Mouse (Mus musculus): Measurements from ENCODE around the gene Nsg2.

The Nsg2 gene

DNA sequence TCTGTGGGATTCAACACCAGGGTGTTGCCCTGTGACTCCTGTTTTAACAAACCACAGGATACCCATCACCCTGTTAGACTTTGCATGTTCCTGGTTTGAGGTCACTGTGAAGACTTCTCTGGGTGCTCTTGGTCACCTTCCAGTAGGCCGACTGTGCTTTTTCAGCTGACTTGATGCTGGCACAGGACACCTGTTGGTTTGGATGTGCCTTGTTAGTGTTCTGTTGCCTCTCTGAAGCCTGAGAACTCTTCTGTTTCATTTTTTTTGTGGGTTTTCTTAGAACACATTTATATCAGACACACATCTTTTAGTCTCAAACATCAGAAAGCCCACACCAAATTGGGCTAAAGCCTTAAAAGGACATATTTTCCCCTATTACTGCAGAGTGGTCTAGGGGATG lies 13.3 kb downstream of the Nsg2 start:
- DNase-seq, result no peak

GRCm38 (mm10) chr11:32018201-32018600 lies 17.9 kb downstream of the Nsg2 start:
- DNase-seq, result no peak

- DNase-seq, result no peak
Measured at GRCm38 (mm10) chr11:32020031-32020965, 20.0 kb downstream of the Nsg2 start.

DNA sequence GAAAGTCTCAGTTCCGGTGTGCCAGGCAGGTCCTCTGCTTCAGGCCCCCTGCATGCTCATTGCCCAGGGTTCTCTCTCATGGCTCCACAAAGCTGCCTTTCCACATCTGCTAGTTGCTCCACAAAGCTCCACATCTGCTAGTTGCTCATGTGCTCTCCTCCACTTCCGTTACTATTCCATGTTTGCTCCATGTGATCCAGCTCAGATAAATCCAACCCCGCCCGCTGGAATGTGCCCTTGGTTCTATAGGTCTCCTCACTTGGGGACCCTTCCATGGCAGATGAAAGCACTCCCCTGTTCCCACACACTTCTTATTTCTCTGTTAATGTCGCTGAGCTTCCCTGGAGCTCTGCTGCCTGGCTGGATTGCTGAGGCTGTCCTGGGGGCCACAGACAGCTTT lies 26.4 kb downstream of the Nsg2 start:
- DNase-seq, result no peak

DNA sequence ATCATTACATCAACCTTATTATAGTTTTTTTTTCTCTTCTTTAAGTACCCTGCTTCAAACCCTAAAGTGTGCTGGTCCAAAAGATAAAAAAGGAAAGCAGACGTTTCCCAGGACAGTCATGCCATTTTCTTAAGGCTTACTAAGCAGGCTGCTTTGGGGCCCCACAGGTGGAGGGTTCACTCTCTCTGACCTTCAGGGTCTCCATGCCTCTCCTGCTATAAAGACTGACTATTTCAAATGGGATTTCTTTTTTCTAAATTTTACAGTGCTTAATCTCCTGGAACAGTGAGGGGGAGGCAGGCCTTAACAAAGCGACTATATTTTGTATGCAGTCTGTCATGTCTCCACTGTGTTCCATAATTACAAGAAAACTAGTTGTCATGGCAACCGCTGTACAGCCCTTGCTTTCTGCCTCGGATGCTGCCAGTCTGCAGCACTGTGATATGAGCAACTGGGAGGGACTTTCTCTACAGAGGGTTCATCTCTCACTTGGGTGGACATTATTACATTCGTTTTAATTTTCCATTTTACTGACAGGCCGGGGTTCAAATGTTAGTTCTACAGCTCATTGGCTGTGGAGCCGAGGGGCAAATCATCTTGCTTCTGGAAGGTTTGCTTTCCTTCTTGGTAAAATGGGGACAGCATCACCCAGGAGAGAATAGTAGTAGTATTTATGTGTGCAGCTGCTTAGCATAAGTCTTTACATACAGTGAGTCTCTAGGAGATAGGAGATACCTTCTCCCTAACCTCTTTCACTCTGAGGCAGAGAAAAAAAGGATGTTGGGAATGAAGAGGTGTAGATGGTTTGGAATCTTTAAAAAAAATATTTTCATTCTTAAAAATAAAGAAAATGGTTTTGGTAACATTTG lies 27.4 kb downstream of the Nsg2 start:
- no peak for DNase-seq

- DNase-seq, result no peak
Measured at GRCm38 (mm10) chr11:32028605-32029004, 28.3 kb downstream of the Nsg2 start.

- no peak for DNase-seq
Measured at GRCm38 (mm10) chr11:32029356-32029755, 29.1 kb downstream of the Nsg2 start.

DNA sequence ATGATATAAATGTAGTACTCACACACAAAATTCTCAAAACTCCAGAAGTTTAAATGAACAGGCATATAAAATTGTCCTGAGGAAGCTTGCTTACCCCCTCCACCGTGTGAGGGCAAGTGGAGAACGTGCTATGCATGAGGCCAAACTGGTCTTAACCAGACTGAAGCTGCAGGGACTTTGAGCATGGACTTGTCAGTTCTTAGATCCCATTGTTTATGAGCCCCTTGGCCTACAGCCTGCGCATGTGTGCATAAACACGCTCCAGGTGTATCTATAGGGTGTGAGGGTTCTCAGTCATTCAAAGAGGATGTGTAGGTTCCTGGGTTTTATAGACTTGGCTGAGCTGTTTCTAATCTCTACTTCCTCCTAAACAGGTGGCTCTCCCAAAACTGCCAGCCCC lies 31.1 kb downstream of the Nsg2 start:
- DNase-seq, result no peak

DNA sequence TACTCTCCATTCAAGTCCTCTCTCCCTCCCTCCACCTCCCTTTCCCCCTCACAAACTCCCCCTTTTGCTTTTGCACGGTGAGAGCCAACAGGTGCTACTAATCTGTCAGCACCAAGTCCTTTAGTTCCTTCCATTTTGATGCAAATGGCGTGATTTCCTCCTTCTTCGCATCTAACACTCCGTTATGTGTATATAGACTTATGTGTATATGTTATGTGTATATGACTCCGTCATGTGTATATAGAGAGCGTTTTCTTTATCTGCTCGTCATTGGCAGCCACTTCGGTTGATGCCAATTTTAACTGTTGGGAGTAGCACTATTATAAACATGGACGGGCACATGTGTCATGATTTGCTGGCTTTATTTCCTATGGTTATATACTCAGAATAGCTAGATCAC lies 31.8 kb downstream of the Nsg2 start:
- no peak for DNase-seq

GRCm38 (mm10) chr11:32035831-32036230 lies 35.6 kb downstream of the Nsg2 start:
- DNase-seq, result no peak

- DNase-seq, result no peak
Measured at GRCm38 (mm10) chr11:32039656-32040055, 39.4 kb downstream of the Nsg2 start.

- no peak for DNase-seq
Measured at GRCm38 (mm10) chr11:32057389-32057788, 57.1 kb downstream of the Nsg2 start.

DNA sequence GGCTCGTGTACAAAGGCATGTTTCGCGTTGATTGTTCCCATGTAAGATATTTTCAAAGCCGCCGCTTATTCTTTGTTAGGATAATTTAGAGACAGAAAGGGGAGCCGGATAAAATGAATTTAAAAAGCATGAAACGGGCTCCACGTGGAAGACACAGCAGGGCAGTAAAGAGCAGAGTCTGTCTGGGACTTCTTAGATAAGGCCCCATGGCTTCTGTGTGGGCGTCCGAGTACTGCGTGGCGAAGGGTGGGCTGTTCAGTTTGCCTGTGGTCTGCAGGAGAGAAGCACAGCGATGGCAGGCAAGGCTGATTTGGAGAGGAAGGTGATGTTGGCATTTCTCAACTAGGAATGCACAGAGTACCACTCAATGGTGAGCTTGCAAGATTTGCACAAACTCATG lies 57.6 kb downstream of the Nsg2 start:
- no peak for DNase-seq

DNA sequence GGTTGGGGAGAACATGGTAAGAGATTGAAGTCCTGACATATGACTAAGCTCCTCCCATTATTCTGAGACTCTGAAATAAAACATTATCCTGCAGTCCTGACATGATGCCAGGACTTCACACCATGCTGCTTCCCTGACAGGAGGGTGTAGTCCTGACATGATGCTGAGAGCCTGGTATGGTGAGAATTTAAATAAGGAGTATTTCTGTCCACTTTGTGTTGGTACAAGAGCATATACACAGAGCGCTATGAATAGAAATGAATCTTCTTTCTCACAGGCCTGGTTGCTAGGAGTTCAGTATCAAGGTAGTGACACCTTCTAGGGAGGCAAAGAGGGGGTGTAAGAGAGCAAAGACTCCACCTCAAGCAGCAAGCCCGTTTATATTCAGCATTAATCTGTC lies 60.8 kb downstream of the Nsg2 start:
- no peak for DNase-seq

DNA sequence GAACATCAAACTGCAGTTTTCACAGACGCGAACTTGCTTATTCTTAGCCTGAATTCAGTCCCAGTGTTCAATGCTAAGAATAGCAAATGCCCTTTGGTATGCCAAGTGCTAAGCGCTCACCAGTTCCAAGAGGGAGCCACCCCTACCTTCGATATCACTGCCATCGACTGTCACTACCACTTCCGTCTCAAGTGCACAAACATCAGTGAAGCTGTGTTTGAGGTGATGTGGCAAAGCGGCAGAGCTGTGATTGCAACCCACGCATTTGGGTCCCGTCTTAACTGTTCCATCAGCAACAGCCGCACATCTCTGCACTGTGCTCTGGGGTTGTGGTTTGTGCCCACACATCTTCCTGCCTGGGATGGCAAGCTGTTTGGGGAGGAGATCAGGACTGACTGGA lies 61.6 kb downstream of the Nsg2 start:
- DNase-seq, result no peak

DNA sequence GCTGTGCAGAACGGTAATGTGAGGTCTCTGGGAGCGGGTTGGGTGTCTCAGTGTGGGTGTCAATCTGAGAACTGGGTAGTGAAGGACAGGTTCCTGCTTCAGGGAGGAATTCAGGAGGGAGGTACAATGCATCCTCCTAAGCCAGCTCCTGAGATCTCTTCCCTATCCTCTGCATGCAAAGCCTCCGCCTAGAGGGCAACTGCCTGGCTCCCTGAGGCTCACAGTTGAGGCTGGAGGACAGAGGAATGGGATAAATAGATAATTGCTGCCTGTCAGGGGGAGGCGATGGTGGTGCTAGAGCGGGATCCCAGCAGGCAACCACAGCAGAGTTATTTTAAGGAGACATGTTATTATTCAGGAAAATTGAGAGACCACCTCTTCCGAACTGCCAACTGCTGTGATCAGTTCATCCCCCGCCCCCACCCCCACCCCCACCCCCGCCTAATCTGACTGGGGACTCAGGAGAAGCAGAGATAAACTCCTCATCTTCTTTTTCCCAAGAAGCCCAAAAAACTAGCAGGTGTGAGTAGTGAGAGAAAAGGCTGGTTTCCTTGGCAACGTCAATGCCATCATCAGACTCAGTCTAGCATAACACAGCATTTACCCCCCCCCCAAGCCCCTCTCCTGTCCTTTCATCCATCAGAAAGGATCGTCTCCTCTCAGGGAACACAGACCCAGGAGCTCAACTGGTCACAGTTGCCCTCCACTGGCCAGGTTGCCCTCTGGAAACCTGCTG lies 63.7 kb downstream of the Nsg2 start:
- DNase-seq, result no peak

DNA sequence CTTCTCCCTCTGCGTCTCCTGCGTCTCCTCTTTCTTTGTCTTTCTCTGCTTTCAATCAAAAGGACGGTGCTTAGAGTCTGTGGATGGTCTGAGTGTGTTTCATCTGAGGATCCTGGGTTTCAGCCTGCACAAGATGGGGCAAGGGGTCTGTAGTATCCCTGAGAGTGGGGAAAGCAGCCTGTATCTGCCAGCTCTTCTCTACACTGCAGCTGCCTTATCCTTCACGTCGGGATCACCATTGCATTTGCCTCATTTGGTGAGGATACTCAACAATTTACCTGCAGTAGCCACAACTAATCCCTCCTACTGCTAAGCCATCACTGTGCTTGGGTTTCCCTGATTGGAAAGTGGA lies 64.2 kb downstream of the Nsg2 start:
- DNase-seq, result no peak

GRCm38 (mm10) chr11:32068736-32069490 lies 68.7 kb downstream of the Nsg2 start:
- no peak for DNase-seq

DNA sequence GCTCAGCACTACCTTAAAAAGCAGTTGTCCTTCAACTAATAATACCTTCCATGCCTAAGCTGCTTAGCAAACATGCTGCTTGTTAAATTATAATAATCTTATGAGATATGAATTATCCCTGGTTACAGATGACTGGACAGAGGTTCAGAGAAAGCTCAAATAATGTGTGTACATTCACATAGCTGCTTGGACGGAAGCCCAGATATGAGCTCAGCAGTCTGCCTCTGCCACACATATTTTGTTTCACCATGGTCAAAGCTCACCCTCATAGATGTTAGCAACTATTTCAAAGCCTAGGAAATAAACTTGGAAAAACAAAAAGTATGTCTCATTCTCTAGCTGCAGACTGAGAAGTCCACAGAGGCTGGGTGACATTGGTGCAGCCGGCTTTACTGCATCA lies 74.9 kb downstream of the Nsg2 start:
- no peak for DNase-seq

DNA sequence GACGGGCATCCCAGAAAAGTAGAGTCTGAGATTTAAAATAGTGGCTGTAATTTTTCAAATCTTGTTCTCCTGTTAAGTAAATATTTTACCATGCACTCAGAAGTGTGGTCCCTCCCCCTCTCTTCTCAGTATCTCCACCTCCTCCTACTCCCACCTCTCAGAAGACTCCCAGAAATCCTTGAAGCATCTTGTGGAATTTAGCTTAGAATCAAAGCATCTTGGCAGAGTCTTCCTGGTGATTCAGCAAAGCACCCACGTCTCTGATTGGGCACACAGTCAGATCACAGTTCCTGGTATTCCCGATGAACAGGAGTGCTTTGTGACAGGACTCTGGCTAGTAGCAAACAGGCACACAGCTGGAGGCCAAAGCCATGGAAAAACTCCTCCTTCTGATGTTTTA lies 83.2 kb downstream of the Nsg2 start:
- no peak for DNase-seq

GRCm38 (mm10) chr11:32086525-32086924 lies 86.3 kb downstream of the Nsg2 start:
- no peak for DNase-seq

- DNase-seq, result no peak
Measured at GRCm38 (mm10) chr11:32087376-32087775, 87.1 kb downstream of the Nsg2 start.
